Mouse (Mus musculus): ENCODE measurements around the gene Nxf1.

DNA sequence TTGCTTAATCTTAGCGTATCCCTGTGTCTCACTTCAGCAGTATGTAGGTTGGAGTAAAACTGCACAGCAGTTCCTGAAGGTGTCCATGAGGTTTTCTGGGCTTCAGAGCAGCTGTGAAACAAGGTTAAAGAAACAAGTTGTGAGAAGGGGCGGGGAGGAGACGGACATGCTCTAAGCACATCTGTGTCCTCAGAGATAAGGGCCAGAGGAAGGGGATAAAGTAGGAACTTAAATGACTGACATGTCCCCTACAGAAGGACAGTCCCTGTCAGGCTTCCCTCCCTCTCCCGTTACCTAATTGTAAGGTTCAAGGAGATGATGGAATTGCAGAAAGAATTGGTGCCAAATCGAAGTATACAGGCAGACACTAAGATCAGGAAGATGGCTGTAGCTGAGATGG lies 16.1 kb downstream of the Nxf1 start:
- TF ChIP-seq CTCF (IDR thresholded peaks at IDR 0.05) (no peak), EP300 (IDR thresholded peaks at IDR 0.05) (no peak)

Data from lung, postnatal 0 days (tissue).